Mouse (Mus musculus) thymus, adult 2 months (tissue): ENCODE data around the gene Ppp1r3e.

Experiments
- CTCF ChIP-seq: fragments of 200-500 bp; IDR thresholded peaks from 2 replicates; pipeline ENCODE4 v1.5.1; 2012; ENCODE audit warnings: mild to moderate bottlenecking, control low read depth, low read length, moderate library complexity, borderline replicate concordance; ENCODE audit not compliant: control insufficient read depth, poor library complexity, insufficient read depth; ENCODE audit errors: extremely low read depth
- POLR2A ChIP-seq: fragments of 200-500 bp; IDR thresholded peaks from 2 replicates; pipeline ENCODE4 v1.6.1; 2012; ENCODE audit warnings: mild to moderate bottlenecking, low read length, control low read depth, moderate library complexity; ENCODE audit not compliant: control insufficient read depth, poor library complexity, insufficient read depth; ENCODE audit errors: extremely low read depth

GRCm38 (mm10) chr14:54908682-54909081 is 31.3 kb upstream of the Ppp1r3e start:
- no peak for TF ChIP-seq CTCF
- no peak for TF ChIP-seq POLR2A
